ENCODE assay signal across 20 mouse cellular contexts in the genomic region with DNA sequence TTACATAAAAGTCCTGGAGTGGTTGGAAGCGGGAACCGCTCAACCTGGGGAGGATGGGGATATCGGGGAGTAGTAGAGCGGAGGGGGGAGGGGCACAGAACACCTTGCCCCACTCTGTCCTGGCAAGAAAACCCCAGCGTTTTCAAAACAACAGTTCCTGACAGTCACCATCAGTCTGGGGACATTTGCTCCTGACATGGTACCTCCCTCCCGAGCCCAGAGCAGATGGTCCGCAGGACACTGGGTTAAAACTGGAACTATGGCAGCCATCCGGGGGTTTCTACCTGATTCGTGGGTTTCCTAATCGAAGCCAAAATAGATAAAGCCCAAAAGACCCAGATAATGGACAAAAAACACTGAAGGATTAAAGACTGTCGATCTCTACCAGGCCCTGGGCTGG. TPM values are rescaled to one million over a fixed set of nuclear protein-coding genes. Genes with fewer than 3 reads are reported as not detected.
A peak's percentile ranks its signal among the peaks of the same experiment; 100 is the strongest.
DNase-seq lines count a peak whose midpoint lies in the region; ATAC-seq and TF ChIP-seq lines count a peak whose summit lies in the region.
"Had no signal": no experiment of that assay in that cellular context is flagged by ENCODE, and none has a peak within 500 bp of the region (broad histone marks: within the 10 kb centered on the region; RNA-seq: fewer than 3 reads in every experiment).

No protein-coding gene starts in this region.

- H3K4me1 ChIP-seq in midbrain, embryonic 10.5 days: peaks cover 36% of the 10 kb centered on the region
- H3K4me1 ChIP-seq in midbrain, embryonic 13.5 days (replicated peaks): peaks cover 18% of the 10 kb centered on the region
- peaks cover 7 to 36% of the 10 kb centered on the region in 2 experiments for H3K4me1 ChIP-seq in MEL (ENCODE audit: control insufficient read depth in 1 of 2, insufficient read depth in 2 of 2, low read length in 2 of 2)

- no peak for ATAC-seq in midbrain, embryonic 13.5 days
- ATAC-seq: forebrain, embryonic 16.5 days; hindbrain, postnatal 0 days had no signal

- no peaks in the 10 kb centered on the region for H3K79me2 ChIP-seq in MEL (ENCODE audit: control insufficient read depth, insufficient read depth, low read length, poor library complexity)

- no peaks in the 10 kb centered on the region for H3K9me3 ChIP-seq in midbrain, embryonic 10.5 days (replicated peaks)
- H3K9me3 ChIP-seq in midbrain, embryonic 13.5 days: no peaks in the 10 kb centered on the region
- no peaks in the 10 kb centered on the region for H3K9me3 ChIP-seq in MEL (replicated peaks; ENCODE audit: insufficient read depth, low read length)
- H3K9me3 ChIP-seq: embryonic facial prominence, embryonic 15.5 days; heart, embryonic 12.5 days; hindbrain, embryonic 12.5 days had no signal

- WGBS in midbrain, embryonic 10.5 days: 43% methylated on average over 11 of the region's 11 CpGs
- 40% methylated on average over 11 of the region's 11 CpGs for WGBS in midbrain, embryonic 13.5 days

- no peak overlapping the region for H3K4me3 ChIP-seq in midbrain, embryonic 10.5 days
- H3K4me3 ChIP-seq in midbrain, embryonic 13.5 days (replicated peaks): no peak overlapping the region
- H3K4me3 ChIP-seq in MEL (ENCODE audit: control insufficient read depth in 1 of 2, insufficient read depth in 1 of 2, low read depth in 2 of 2, low read length in 2 of 2): peak overlapping the region; percentile 5 to 47
- H3K4me3 ChIP-seq: embryonic facial prominence, embryonic 15.5 days; erythroblast, embryonic 14.5 days; heart, adult 2 months; hindbrain, embryonic 12.5 days had no signal

- no peak for TF ChIP-seq EP300 in MEL (IDR thresholded peaks at IDR 0.05; ENCODE audit: low read depth in 1 of 2, low read length in 2 of 2)

- H3K9ac ChIP-seq in midbrain, embryonic 13.5 days (replicated peaks): no peak overlapping the region
- H3K9ac ChIP-seq in MEL (ENCODE audit: control insufficient read depth, low read depth, low read length, poor library complexity, severe bottlenecking): peak overlapping the region; percentile 25; the same call in 1 of the 2 replicates
- H3K9ac ChIP-seq: embryonic facial prominence, embryonic 15.5 days; heart, embryonic 12.5 days; hindbrain, embryonic 12.5 days had no signal

- no peak overlapping the region for H3K27ac ChIP-seq in midbrain, embryonic 10.5 days (replicated peaks)
- H3K27ac ChIP-seq in midbrain, embryonic 13.5 days: no peak overlapping the region
- no peak overlapping the region for H3K27ac ChIP-seq in MEL (ENCODE audit: control insufficient read depth, low read depth, low read length)
- H3K27ac ChIP-seq: embryonic facial prominence, embryonic 15.5 days; heart, adult 2 months; hindbrain, embryonic 12.5 days; hindbrain, postnatal 0 days had no signal

- no peak for TF ChIP-seq POLR2A in MEL (IDR thresholded peaks at IDR 0.05; ENCODE audit: control insufficient read depth in 1 of 2, insufficient read depth in 1 of 2, low read depth in 1 of 2, low read length in 2 of 2, poor library complexity in 1 of 2)

- peaks cover 100% of the 10 kb centered on the region for H3K27me3 ChIP-seq in midbrain, embryonic 10.5 days (ENCODE audit: low read depth, poor library complexity, severe bottlenecking)
- peaks cover 86% of the 10 kb centered on the region for H3K27me3 ChIP-seq in midbrain, embryonic 13.5 days
- no peaks in the 10 kb centered on the region; a peak in 2 of 4 replicates for H3K27me3 ChIP-seq in MEL (ENCODE audit: control insufficient read depth in 1 of 2, insufficient read depth in 2 of 2, low read length in 2 of 2)

- TF ChIP-seq CTCF in MEL (IDR thresholded peaks at IDR 0.05 in 2 of 3, conservative IDR thresholded peaks at IDR 0.05 in 1 of 3; ENCODE audit: control insufficient read depth in 1 of 3, insufficient read depth in 1 of 3, low read depth in 2 of 3, low read length in 3 of 3, poor library complexity in 1 of 3, severe bottlenecking in 1 of 3): no peak

- H3K4me2 ChIP-seq in midbrain, embryonic 13.5 days (replicated peaks): no peak overlapping the region
- H3K4me2 ChIP-seq: embryonic facial prominence, embryonic 15.5 days; heart, embryonic 12.5 days; hindbrain, embryonic 12.5 days had no signal

- H3K36me3 ChIP-seq in midbrain, embryonic 10.5 days: no peaks in the 10 kb centered on the region
- peaks cover 28% of the 10 kb centered on the region for H3K36me3 ChIP-seq in midbrain, embryonic 13.5 days
- peaks cover 0 to 3% of the 10 kb centered on the region in 2 experiments; a peak in 2 of 4 replicates for H3K36me3 ChIP-seq in MEL (ENCODE audit: control insufficient read depth in 1 of 2, insufficient read depth in 2 of 2, low read length in 2 of 2)
- H3K36me3 ChIP-seq: embryonic facial prominence, embryonic 15.5 days; heart, embryonic 12.5 days had no signal

- DNase-seq in heart, adult 11 months: peak; percentile 75
- DNase-seq in heart, postnatal 4 days: no peak
- DNase-seq in midbrain, embryonic 10.5 days (ENCODE audit: low spot score): peak; percentile 11
- DNase-seq in right cerebral cortex, postnatal 4 days: peak; percentile 8
- no peak for DNase-seq in right cerebral cortex, postnatal 25 days
- DNase-seq in MEL (ENCODE audit: low read depth, low spot score): no peak
- DNase-seq in cerebellum, adult 11 months: no peak
- DNase-seq: adrenal gland, adult 8-10 months; adrenal gland, postnatal 36 days; cerebellum, adult 9-11 months; embryo, embryonic 11 days; heart, adult 2 months; heart, postnatal 36 days had no signal

- no peak for TF ChIP-seq RAD21 in MEL (IDR thresholded peaks at IDR 0.05; ENCODE audit: low read depth, low read length)

TF ChIP-seq in MEL, 35 proteins besides CTCF, POLR2A, EP300 and RAD21:
- no peak for TF ChIP-seq CHD2 (IDR thresholded peaks at IDR 0.05; ENCODE audit: low read length)
- TF ChIP-seq JUND (IDR thresholded peaks at IDR 0.05; ENCODE audit: low read depth, low read length): no peak
- TF ChIP-seq ETS1 (IDR thresholded peaks at IDR 0.05; ENCODE audit: low read depth, low read length): no peak
- TF ChIP-seq ZMIZ1 (IDR thresholded peaks at IDR 0.05; ENCODE audit: low read depth, low read length): no peak
- no peak for TF ChIP-seq GABPA (IDR thresholded peaks at IDR 0.05; ENCODE audit: low read depth, low read length)
- no peak for TF ChIP-seq SIN3A (IDR thresholded peaks at IDR 0.05; ENCODE audit: low read length)
- TF ChIP-seq HCFC1 (IDR thresholded peaks at IDR 0.05; ENCODE audit: low read depth, low read length): no peak
- no peak for TF ChIP-seq ZC3H11A (IDR thresholded peaks at IDR 0.05; ENCODE audit: low read depth, low read length)
- TF ChIP-seq MEF2A (IDR thresholded peaks at IDR 0.05; ENCODE audit: extremely low read depth, insufficient replicate concordance, low read depth, low read length, poor library complexity, severe bottlenecking): no peak

RNA-seq across cellular contexts. Expression of gene Nfic, which starts 5.5 kb away (rescaled TPM):
- total RNA-seq in heart, postnatal 4 days (2021): 100 to 1,000 TPM; 125 to 130 TPM
- polyA plus RNA-seq in midbrain, embryonic 10.5 days (2016; fragmentation: Nextera tagmentation; extraction: Ambion mirVana): 8.7 and 11.7 TPM in 2 replicates
- polyA plus RNA-seq in midbrain, embryonic 13.5 days (2015; fragmentation: Nextera tagmentation; extraction: Ambion mirVana): 13.1 and 15.2 TPM in 2 replicates
- total RNA-seq in MEL (2012; rRNA removed): 2.0 and 3.6 TPM in 2 replicates
- polyA plus RNA-seq in MEL (2012; ENCODE audit: insufficient read depth in 1 of 2, insufficient read length in 2 of 2, low read depth in 1 of 2, low replicate concordance in 2 of 2, missing spikeins in 1 of 2): 1 to 10 TPM in 1 of 2 experiments, not detected in 1; 9.7 TPM

RNA-seq across cellular contexts. Expression of gene Celf5, which starts 21.6 kb away (rescaled TPM):
- total RNA-seq in heart, postnatal 4 days (2021): under 1 TPM; 0.09 to 0.33 TPM
- 5.0 and 10.8 TPM in 2 replicates for polyA plus RNA-seq in midbrain, embryonic 10.5 days (2016; fragmentation: Nextera tagmentation; extraction: Ambion mirVana)
- polyA plus RNA-seq in midbrain, embryonic 13.5 days (2015; fragmentation: Nextera tagmentation; extraction: Ambion mirVana): 75.5 and 79.4 TPM in 2 replicates
- 0.03 and 0.08 TPM in 2 replicates for total RNA-seq in MEL (2012; rRNA removed)
- under 1 TPM in 1 of 2 experiments, not detected in 1; 0.38 TPM for polyA plus RNA-seq in MEL (2012; ENCODE audit: insufficient read depth in 1 of 2, insufficient read length in 2 of 2, low read depth in 1 of 2, low replicate concordance in 2 of 2, missing spikeins in 1 of 2)
- polyA plus RNA-seq: erythroblast, embryonic 14.5 days had no signal

RNA-seq across cellular contexts. Expression of gene Ncln, which starts 35.2 kb away (rescaled TPM):
- total RNA-seq in heart, postnatal 4 days (2021): 10 to 100 TPM; 57.1 to 62.3 TPM
- 84.5 and 87.5 TPM in 2 replicates for polyA plus RNA-seq in midbrain, embryonic 10.5 days (2016; fragmentation: Nextera tagmentation; extraction: Ambion mirVana)
- 57.1 and 58.2 TPM in 2 replicates for polyA plus RNA-seq in midbrain, embryonic 13.5 days (2015; fragmentation: Nextera tagmentation; extraction: Ambion mirVana)
- 120 and 136 TPM in 2 replicates for total RNA-seq in MEL (2012; rRNA removed)
- polyA plus RNA-seq in MEL (2012; ENCODE audit: insufficient read depth in 1 of 2, insufficient read length in 2 of 2, low read depth in 1 of 2, low replicate concordance in 2 of 2, missing spikeins in 1 of 2): 100 to 1,000 TPM; 215 to 276 TPM

RNA-seq across cellular contexts. Expression of gene S1pr4, which starts 39.0 kb away (rescaled TPM):
- total RNA-seq in heart, postnatal 4 days (2021): under 1 TPM; 0.50 to 0.57 TPM
- polyA plus RNA-seq in midbrain, embryonic 10.5 days (2016; fragmentation: Nextera tagmentation; extraction: Ambion mirVana): 0.37 and 0.89 TPM in 2 replicates
- 0.64 and 0.77 TPM in 2 replicates for polyA plus RNA-seq in midbrain, embryonic 13.5 days (2015; fragmentation: Nextera tagmentation; extraction: Ambion mirVana)
- total RNA-seq in MEL (2012; rRNA removed): 1.7 and 2.1 TPM in 2 replicates
- 1 to 10 TPM in 1 of 2 experiments, not detected in 1; 1.6 TPM for polyA plus RNA-seq in MEL (2012; ENCODE audit: insufficient read depth in 1 of 2, insufficient read length in 2 of 2, low read depth in 1 of 2, low replicate concordance in 2 of 2, missing spikeins in 1 of 2)

Comparison
In these comparisons a context has a peak if more than half of its experiments do, and no peak if none do; other contexts are left out.
1. DNase-seq: peak in heart, adult 11 months (single experiment), midbrain, embryonic 10.5 days (single experiment) and right cerebral cortex, postnatal 4 days (single experiment); none in heart, postnatal 4 days (single experiment), right cerebral cortex, postnatal 25 days (single experiment), MEL (single experiment) and cerebellum, adult 11 months (single experiment).
2. H3K4me3 ChIP-seq: peak in MEL (2 of 2); none in midbrain, embryonic 10.5 days (single experiment) and midbrain, embryonic 13.5 days (single experiment).